ENCODE assay signal across 7 mouse cellular contexts in genomic region chr11:97629576-97629975, GRCm38 (mm10). TPM values are rescaled to one million over a fixed set of nuclear protein-coding genes. Genes with fewer than 3 reads are reported as not detected.
DNase-seq lines count a peak whose midpoint lies in the region; ATAC-seq and TF ChIP-seq lines count a peak whose summit lies in the region.

TSS of gene Epop (minus strand) at chr11:97629702.

- H3K4me2 ChIP-seq in embryonic facial prominence, embryonic 13.5 days = peak within 1 kb of the TSS; percentile 87
- peak within 1 kb of the TSS; percentile 94 for H3K4me2 ChIP-seq in limb, embryonic 15.5 days
- peak within 1 kb of the TSS; percentile 84 for H3K4me2 ChIP-seq in midbrain, postnatal 0 days (ENCODE audit: low read depth, low read length, poor library complexity, severe bottlenecking)

- peaks cover 72% of the 10 kb centered on the region for H3K27me3 ChIP-seq in embryonic facial prominence, embryonic 13.5 days
- H3K27me3 ChIP-seq in limb, embryonic 15.5 days = peaks cover 74% of the 10 kb centered on the region
- peaks cover 47% of the 10 kb centered on the region for H3K27me3 ChIP-seq in midbrain, postnatal 0 days (ENCODE audit: insufficient read depth, low read length)

- peak within 1 kb of the TSS; percentile 70 for H3K4me3 ChIP-seq in embryonic facial prominence, embryonic 13.5 days
- peak within 1 kb of the TSS; percentile 73 for H3K4me3 ChIP-seq in limb, embryonic 15.5 days
- H3K4me3 ChIP-seq in midbrain, postnatal 0 days (ENCODE audit: low read depth, low read length) = peak within 1 kb of the TSS; percentile 65

- H3K9me3 ChIP-seq in embryonic facial prominence, embryonic 13.5 days = no peaks in the 10 kb centered on the region
- no peaks in the 10 kb centered on the region for H3K9me3 ChIP-seq in limb, embryonic 15.5 days
- no peaks in the 10 kb centered on the region for H3K9me3 ChIP-seq in midbrain, postnatal 0 days (ENCODE audit: low read length)

- H3K9ac ChIP-seq in embryonic facial prominence, embryonic 13.5 days = peak within 1 kb of the TSS; percentile 79
- H3K9ac ChIP-seq in limb, embryonic 15.5 days = peak within 1 kb of the TSS; percentile 57
- H3K9ac ChIP-seq in midbrain, postnatal 0 days (replicated peaks; ENCODE audit: low read length, poor library complexity, severe bottlenecking) = peak within 1 kb of the TSS; percentile 69

- peak; percentile 70 to 74 for DNase-seq in adrenal gland, postnatal 4 days (ENCODE audit: low spot score in 2 of 2)
- peak; percentile 80 to 83 for DNase-seq in heart, adult 9 months (ENCODE audit: low spot score in 2 of 2)
- peak; percentile 83 for DNase-seq in kidney, adult 9 months
- peak; percentile 91 for DNase-seq in midbrain, postnatal 0 days (ENCODE audit: low spot score)
- peak; percentile 47 to 75 for DNase-seq in spleen, postnatal 10 days (ENCODE audit: low spot score in 2 of 2)

- WGBS in embryonic facial prominence, embryonic 13.5 days = 1% methylated on average over 29 of the region's 47 CpGs
- WGBS in limb, embryonic 15.5 days = under 1% methylated on average over 47 of the region's 47 CpGs
- WGBS in midbrain, postnatal 0 days = under 1% methylated on average over 40 of the region's 47 CpGs

- H3K36me3 ChIP-seq in embryonic facial prominence, embryonic 13.5 days = no peaks in the 10 kb centered on the region
- no peaks in the 10 kb centered on the region for H3K36me3 ChIP-seq in limb, embryonic 15.5 days
- no peaks in the 10 kb centered on the region for H3K36me3 ChIP-seq in midbrain, postnatal 0 days (ENCODE audit: insufficient read depth, low read length)

- peaks cover 44% of the 10 kb centered on the region for H3K4me1 ChIP-seq in embryonic facial prominence, embryonic 13.5 days
- peaks cover 36% of the 10 kb centered on the region for H3K4me1 ChIP-seq in limb, embryonic 15.5 days
- no peaks in the 10 kb centered on the region for H3K4me1 ChIP-seq in midbrain, postnatal 0 days (ENCODE audit: insufficient read depth, low read length)

- TF ChIP-seq CTCF in midbrain, postnatal 0 days (IDR thresholded peaks at IDR 0.05) = no peak

- peak; percentile 85 for ATAC-seq in embryonic facial prominence, embryonic 13.5 days (ENCODE audit: insufficient number of reproducible peaks, insufficient read depth, low FRiP score, low TSS enrichment, low read depth)
- peak; percentile 83 for ATAC-seq in limb, embryonic 15.5 days (ENCODE audit: insufficient number of reproducible peaks, low FRiP score, low TSS enrichment, low read depth)
- ATAC-seq in midbrain, postnatal 0 days (ENCODE audit: low FRiP score) = peak; percentile 85

- H3K27ac ChIP-seq in embryonic facial prominence, embryonic 13.5 days = no peak within 1 kb of the TSS
- H3K27ac ChIP-seq in limb, embryonic 15.5 days = no peak within 1 kb of the TSS
- H3K27ac ChIP-seq in midbrain, postnatal 0 days (ENCODE audit: low read depth, low read length) = no peak within 1 kb of the TSS

RNA-seq across cellular contexts. Expression of gene Epop, which starts in this region (rescaled TPM):
- total RNA-seq in adrenal gland, postnatal 4 days (2021) = 1 to 10 TPM; 4.2 to 4.7 TPM
- polyA plus RNA-seq in embryonic facial prominence, embryonic 13.5 days (2015; fragmentation: Nextera tagmentation; extraction: Ambion mirVana) = 4.3 and 7.2 TPM in 2 replicates
- polyA plus RNA-seq in limb, embryonic 15.5 days (2015; fragmentation: Nextera tagmentation; extraction: Ambion mirVana) = 1.9 and 3.2 TPM in 2 replicates
- 5.0 and 8.4 TPM in 2 replicates for total RNA-seq in midbrain, postnatal 0 days (2014; rRNA removed)
- polyA plus RNA-seq in midbrain, postnatal 0 days (2015; fragmentation: Nextera tagmentation; extraction: Ambion mirVana) = 1.5 and 1.6 TPM in 2 replicates
